Mouse (Mus musculus) v-Abl transformed pro-B cells (cell line): ENCODE measurements around the gene Rspry1.

Experiments used
- in situ Hi-C, 2 experiments: fragments of 400-800 bp; cut with MboI; formaldehyde crosslinking; loops; one replicate each; pipeline ENCODE4 v1.15.1; 2025; ENCODE audit not compliant: unreplicated experiment in 2 of 2

Gene Rspry1

GRCm38 (mm10) chr8:94601034-94601606 lies 617 bp upstream of the Rspry1 start:
- in situ Hi-C loops: loop anchor here in 1 of 2 experiments (10.0 kb wide), 1 partner anchor 106 kb away; no protein-coding TSS in a partner anchor

- in situ Hi-C loops: loop anchor here in 1 of 2 experiments (10.0 kb wide), 1 partner anchor 108 kb away; no protein-coding TSS in a partner anchor
Measured at GRCm38 (mm10) chr8:94602471-94603131, 864 bp downstream of the Rspry1 start.

GRCm38 (mm10) chr8:94604030-94604429 lies 2.3 kb downstream of the Rspry1 start:
- in situ Hi-C loops: loop anchor here in 1 of 2 experiments (10.0 kb wide), 1 partner anchor 109 kb away; no protein-coding TSS in a partner anchor

GRCm38 (mm10) chr8:94607064-94607463 lies 5.3 kb downstream of the Rspry1 start:
- in situ Hi-C loops: loop anchor here (5.0 to 10.0 kb wide), 3 partner anchors 80 to 275 kb away; no protein-coding TSS in a partner anchor

- in situ Hi-C loops: no loop called here
Measured at GRCm38 (mm10) chr8:94624885-94625284, 23.1 kb downstream of the Rspry1 start.

GRCm38 (mm10) chr8:94633564-94634194 lies 31.9 kb downstream of the Rspry1 start:
- in situ Hi-C loops: no loop called here

- in situ Hi-C loops: no loop called here
Measured at GRCm38 (mm10) chr8:94634211-94634610, 32.5 kb downstream of the Rspry1 start.

GRCm38 (mm10) chr8:94641183-94641582 lies 39.4 kb downstream of the Rspry1 start:
- in situ Hi-C loops: no loop called here

- in situ Hi-C loops: no loop called here
Measured at GRCm38 (mm10) chr8:94641938-94642337, 40.2 kb downstream of the Rspry1 start.

GRCm38 (mm10) chr8:94645202-94645601 lies 43.5 kb downstream of the Rspry1 start:
- in situ Hi-C loops: no loop called here

GRCm38 (mm10) chr8:94646165-94646564 lies 44.4 kb downstream of the Rspry1 start:
- in situ Hi-C loops: no loop called here

GRCm38 (mm10) chr8:94649496-94649895 lies 47.8 kb downstream of the Rspry1 start:
- in situ Hi-C loops: no loop called here

GRCm38 (mm10) chr8:94652951-94653350 lies 51.2 kb downstream of the Rspry1 start:
- in situ Hi-C loops: no loop called here

- in situ Hi-C loops: no loop called here
Measured at GRCm38 (mm10) chr8:94654994-94655393, 53.3 kb downstream of the Rspry1 start.

- in situ Hi-C loops: no loop called here
Measured at GRCm38 (mm10) chr8:94658031-94658430, 56.3 kb downstream of the Rspry1 start.

- in situ Hi-C loops: no loop called here
Measured at GRCm38 (mm10) chr8:94660418-94660817, 58.7 kb downstream of the Rspry1 start.

GRCm38 (mm10) chr8:94664722-94665121 lies 63.0 kb downstream of the Rspry1 start:
- in situ Hi-C loops: no loop called here

GRCm38 (mm10) chr8:94666456-94667308 lies 64.9 kb downstream of the Rspry1 start, which contains the start of gene Arl2bp:
Gene Arl2bp (plus strand): TSS chr8:94666600.
- in situ Hi-C loops: no loop called here

GRCm38 (mm10) chr8:94674384-94674783 lies 72.6 kb downstream of the Rspry1 start:
- in situ Hi-C loops: no loop called here

- in situ Hi-C loops: no loop called here
Measured at GRCm38 (mm10) chr8:94675923-94676322, 74.2 kb downstream of the Rspry1 start.

- in situ Hi-C loops: no loop called here
Measured at GRCm38 (mm10) chr8:94678582-94678981, 76.8 kb downstream of the Rspry1 start.
